Mouse (Mus musculus): ENCODE measurements around the gene Kcnc2.

Gene Kcnc2

GRCm38 (mm10) chr10:112394399-112394970 is 123.6 kb downstream of the Kcnc2 start:
- no peak for DNase-seq (ENCODE audit: low spot score)

GRCm38 (mm10) chr10:112397194-112397593 is 126.3 kb downstream of the Kcnc2 start:
- no peak for DNase-seq (ENCODE audit: low spot score)

GRCm38 (mm10) chr10:112400591-112401404 is 129.9 kb downstream of the Kcnc2 start:
- no peak for DNase-seq (ENCODE audit: low spot score)

- no peak for DNase-seq (ENCODE audit: low spot score)
These were observed 138.6 kb downstream of the Kcnc2 start for GRCm38 (mm10) chr10:112409525-112409924.

- no peak for DNase-seq (ENCODE audit: low spot score)
These were observed 152.4 kb downstream of the Kcnc2 start for GRCm38 (mm10) chr10:112423327-112423726.

GRCm38 (mm10) chr10:112436950-112437349 is 166.0 kb downstream of the Kcnc2 start:
- no peak for DNase-seq (ENCODE audit: low spot score)

- DNase-seq (ENCODE audit: low spot score), result no peak
These were observed 173.7 kb downstream of the Kcnc2 start for GRCm38 (mm10) chr10:112444640-112445039.

- DNase-seq (ENCODE audit: low spot score), result no peak
These were observed 180.0 kb downstream of the Kcnc2 start for GRCm38 (mm10) chr10:112450910-112451309.

GRCm38 (mm10) chr10:112468689-112469384 is 197.9 kb downstream of the Kcnc2 start:
- DNase-seq (ENCODE audit: low spot score), result no peak

- DNase-seq (ENCODE audit: low spot score), result no peak
These were observed 203.3 kb downstream of the Kcnc2 start for GRCm38 (mm10) chr10:112474122-112474810.

GRCm38 (mm10) chr10:112481461-112481860 is 210.5 kb downstream of the Kcnc2 start:
- DNase-seq (ENCODE audit: low spot score), result no peak

GRCm38 (mm10) chr10:112481921-112482607 is 211.1 kb downstream of the Kcnc2 start:
- DNase-seq (ENCODE audit: low spot score), result no peak

- no peak for DNase-seq (ENCODE audit: low spot score)
These were observed 213.6 kb downstream of the Kcnc2 start for GRCm38 (mm10) chr10:112484387-112485105.

- no peak for DNase-seq (ENCODE audit: low spot score)
These were observed 214.9 kb downstream of the Kcnc2 start for GRCm38 (mm10) chr10:112485819-112486218.

GRCm38 (mm10) chr10:112488751-112489150 is 217.8 kb downstream of the Kcnc2 start:
- DNase-seq (ENCODE audit: low spot score), result no peak

Measured in ovary, postnatal 36 days (tissue).